Mouse (Mus musculus): ENCODE results near the gene Rad51ap1. TPM values are rescaled to one million over a fixed set of nuclear protein-coding genes. Genes with fewer than 3 reads are reported as not detected.
A peak's percentile ranks its signal among the peaks of the same experiment; 100 is the strongest.

The Rad51ap1 gene
- polyA plus RNA-seq (2014; fragmentation: Nextera tagmentation; extraction: Ambion mirVana), result 15.3 and 17.6 TPM in 2 replicates

- Histone ChIP-seq H3K27me3 (ENCODE audit: control insufficient read depth, insufficient read depth, low read length) (no peaks in the 10 kb centered on the region), H3K4me3 (replicated peaks; ENCODE audit: low read length) (peak within 1 kb of the TSS; percentile 69), H3K27ac (no peak within 1 kb of the TSS; the same call in 1 of the 2 replicates), H3K9ac (peak within 1 kb of the TSS; percentile 66), H3K9me3 (ENCODE audit: control insufficient read depth, low read length) (no peaks in the 10 kb centered on the region), H3K4me1 (replicated peaks; ENCODE audit: control insufficient read depth, insufficient read depth, low read length) (peaks cover 16% of the 10 kb centered on the region), H3K36me3 (replicated peaks; ENCODE audit: control insufficient read depth, insufficient read depth) (peaks cover 23% of the 10 kb centered on the region), H3K4me2 (replicated peaks) (peak within 1 kb of the TSS; percentile 94)
- DNase-seq (ENCODE audit: low spot score) (peak; percentile 96), ATAC-seq (ENCODE audit: low FRiP score) (peak; percentile 98)
- under 1% methylated on average over 33 of the region's 33 CpGs for whole genome bisulfite sequencing
Measured at GRCm38 (mm10) chr6:126939487-126940171, at the start of gene Rad51ap1, which contains the start of gene D6Wsu163e. Gene Rad51ap1 (minus strand): TSS chr6:126939587. Gene D6Wsu163e (plus strand): TSS chr6:126939962.

- Histone ChIP-seq H3K4me2 (replicated peaks) (no peak overlapping the region), H3K4me1 (replicated peaks; ENCODE audit: control insufficient read depth, insufficient read depth, low read length) (no peaks in the 10 kb centered on the region), H3K9ac (no peak overlapping the region), H3K4me3 (replicated peaks; ENCODE audit: low read length) (no peak overlapping the region), H3K27ac (no peak overlapping the region), H3K9me3 (ENCODE audit: control insufficient read depth, low read length) (no peaks in the 10 kb centered on the region), H3K27me3 (ENCODE audit: control insufficient read depth, insufficient read depth, low read length) (no peaks in the 10 kb centered on the region), H3K36me3 (replicated peaks; ENCODE audit: control insufficient read depth, insufficient read depth) (peaks cover 3% of the 10 kb centered on the region; the same call in 1 of the 2 replicates)
- WGBS, result 80% methylated on average over 5 of the region's 5 CpGs
- ATAC-seq (ENCODE audit: low FRiP score) (no peak), DNase-seq (ENCODE audit: low spot score) (no peak)
Measured at GRCm38 (mm10) chr6:126981539-126982234, 42.3 kb upstream of the Rad51ap1 start.

GRCm38 (mm10) chr6:126966241-126967026 is 27.0 kb upstream of the Rad51ap1 start:
- Histone ChIP-seq H3K9me3 (ENCODE audit: control insufficient read depth, low read length) (no peaks in the 10 kb centered on the region), H3K4me2 (replicated peaks) (no peak overlapping the region), H3K9ac (no peak overlapping the region), H3K27ac (no peak overlapping the region), H3K36me3 (replicated peaks; ENCODE audit: control insufficient read depth, insufficient read depth) (peaks cover 68% of the 10 kb centered on the region), H3K4me1 (replicated peaks; ENCODE audit: control insufficient read depth, insufficient read depth, low read length) (no peaks in the 10 kb centered on the region), H3K27me3 (ENCODE audit: control insufficient read depth, insufficient read depth, low read length) (no peaks in the 10 kb centered on the region), H3K4me3 (replicated peaks; ENCODE audit: low read length) (no peak overlapping the region)
- DNase-seq (ENCODE audit: low spot score), result no peak
- 92% methylated on average over 14 of the region's 14 CpGs for WGBS
- ATAC-seq (ENCODE audit: low FRiP score), result no peak

- no peak for ATAC-seq (ENCODE audit: low FRiP score)
- H3K4me1 ChIP-seq (replicated peaks; ENCODE audit: control insufficient read depth, insufficient read depth, low read length), result no peaks in the 10 kb centered on the region
- WGBS, result 89% methylated on average over 9 of the region's 9 CpGs
- H3K4me2 ChIP-seq (replicated peaks), result no peak overlapping the region
- H3K27ac ChIP-seq, result no peak overlapping the region
- H3K36me3 ChIP-seq (replicated peaks; ENCODE audit: control insufficient read depth, insufficient read depth), result peaks cover 57% of the 10 kb centered on the region
- H3K4me3 ChIP-seq (replicated peaks; ENCODE audit: low read length), result no peak overlapping the region
- DNase-seq (ENCODE audit: low spot score), result no peak
- no peaks in the 10 kb centered on the region for H3K9me3 ChIP-seq (ENCODE audit: control insufficient read depth, low read length)
- no peak overlapping the region for H3K9ac ChIP-seq
- H3K27me3 ChIP-seq (ENCODE audit: control insufficient read depth, insufficient read depth, low read length), result no peaks in the 10 kb centered on the region
Measured at GRCm38 (mm10) chr6:126963426-126963825, 24.0 kb upstream of the Rad51ap1 start.

GRCm38 (mm10) chr6:126962709-126963108 is 23.3 kb upstream of the Rad51ap1 start:
- DNase-seq (ENCODE audit: low spot score) (no peak), ATAC-seq (ENCODE audit: low FRiP score) (no peak)
- H3K9ac ChIP-seq, result no peak overlapping the region
- no peaks in the 10 kb centered on the region for H3K4me1 ChIP-seq (replicated peaks; ENCODE audit: control insufficient read depth, insufficient read depth, low read length)
- H3K36me3 ChIP-seq (replicated peaks; ENCODE audit: control insufficient read depth, insufficient read depth), result peaks cover 57% of the 10 kb centered on the region
- no peak overlapping the region for H3K4me2 ChIP-seq (replicated peaks)
- no peak overlapping the region for H3K4me3 ChIP-seq (replicated peaks; ENCODE audit: low read length)
- 89% methylated on average over 5 of the region's 5 CpGs for WGBS
- no peaks in the 10 kb centered on the region for H3K9me3 ChIP-seq (ENCODE audit: control insufficient read depth, low read length)
- H3K27ac ChIP-seq, result no peak overlapping the region
- H3K27me3 ChIP-seq (ENCODE audit: control insufficient read depth, insufficient read depth, low read length), result no peaks in the 10 kb centered on the region

- WGBS, result 90% methylated on average over 8 of the region's 8 CpGs
- no peaks in the 10 kb centered on the region for H3K9me3 ChIP-seq (ENCODE audit: control insufficient read depth, low read length)
- H3K4me1 ChIP-seq (replicated peaks; ENCODE audit: control insufficient read depth, insufficient read depth, low read length), result no peaks in the 10 kb centered on the region
- no peak overlapping the region for H3K4me3 ChIP-seq (replicated peaks; ENCODE audit: low read length)
- no peaks in the 10 kb centered on the region for H3K27me3 ChIP-seq (ENCODE audit: control insufficient read depth, insufficient read depth, low read length)
- H3K27ac ChIP-seq, result no peak overlapping the region
- no peak for ATAC-seq (ENCODE audit: low FRiP score)
- H3K36me3 ChIP-seq (replicated peaks; ENCODE audit: control insufficient read depth, insufficient read depth), result peaks cover 57% of the 10 kb centered on the region
- no peak for DNase-seq (ENCODE audit: low spot score)
- no peak overlapping the region for H3K4me2 ChIP-seq (replicated peaks)
- H3K9ac ChIP-seq, result no peak overlapping the region
Measured at GRCm38 (mm10) chr6:126961371-126962018, 22.1 kb upstream of the Rad51ap1 start.

GRCm38 (mm10) chr6:126955734-126956133 is 16.3 kb upstream of the Rad51ap1 start:
- Histone ChIP-seq H3K4me2 (replicated peaks) (no peak overlapping the region), H3K4me1 (replicated peaks; ENCODE audit: control insufficient read depth, insufficient read depth, low read length) (no peaks in the 10 kb centered on the region), H3K4me3 (replicated peaks; ENCODE audit: low read length) (no peak overlapping the region), H3K9ac (no peak overlapping the region), H3K27me3 (ENCODE audit: control insufficient read depth, insufficient read depth, low read length) (no peaks in the 10 kb centered on the region), H3K9me3 (ENCODE audit: control insufficient read depth, low read length) (no peaks in the 10 kb centered on the region), H3K36me3 (replicated peaks; ENCODE audit: control insufficient read depth, insufficient read depth) (peaks cover 66% of the 10 kb centered on the region), H3K27ac (no peak overlapping the region)
- DNase-seq (ENCODE audit: low spot score) (peak; percentile 91), ATAC-seq (ENCODE audit: low FRiP score) (0 out of 2 replicates have a peak, but pooled peaks have one; percentile 46)
- 9% methylated on average over 10 of the region's 10 CpGs for WGBS

GRCm38 (mm10) chr6:126948336-126948735 is 8.9 kb upstream of the Rad51ap1 start:
- no peaks in the 10 kb centered on the region for H3K4me1 ChIP-seq (replicated peaks; ENCODE audit: control insufficient read depth, insufficient read depth, low read length)
- no peaks in the 10 kb centered on the region for H3K27me3 ChIP-seq (ENCODE audit: control insufficient read depth, insufficient read depth, low read length)
- H3K4me2 ChIP-seq (replicated peaks), result no peak overlapping the region
- ATAC-seq (ENCODE audit: low FRiP score), result no peak
- no peak overlapping the region for H3K9ac ChIP-seq
- peak; percentile 73 for DNase-seq (ENCODE audit: low spot score)
- no peaks in the 10 kb centered on the region for H3K9me3 ChIP-seq (ENCODE audit: control insufficient read depth, low read length)
- no peak overlapping the region for H3K27ac ChIP-seq
- no peak overlapping the region for H3K4me3 ChIP-seq (replicated peaks; ENCODE audit: low read length)
- H3K36me3 ChIP-seq (replicated peaks; ENCODE audit: control insufficient read depth, insufficient read depth), result peaks cover 73% of the 10 kb centered on the region
- 91% methylated on average over 4 of the region's 4 CpGs for WGBS
